Mouse (Mus musculus): Measurements from ENCODE around the gene Tmem120a. TPM values are rescaled to one million over a fixed set of nuclear protein-coding genes. Genes with fewer than 3 reads are reported as not detected.

The Tmem120a gene
- polyA plus RNA-seq (2015; fragmentation: Nextera tagmentation; extraction: Ambion mirVana), result 17.8 and 18.2 TPM in 2 replicates

DNA sequence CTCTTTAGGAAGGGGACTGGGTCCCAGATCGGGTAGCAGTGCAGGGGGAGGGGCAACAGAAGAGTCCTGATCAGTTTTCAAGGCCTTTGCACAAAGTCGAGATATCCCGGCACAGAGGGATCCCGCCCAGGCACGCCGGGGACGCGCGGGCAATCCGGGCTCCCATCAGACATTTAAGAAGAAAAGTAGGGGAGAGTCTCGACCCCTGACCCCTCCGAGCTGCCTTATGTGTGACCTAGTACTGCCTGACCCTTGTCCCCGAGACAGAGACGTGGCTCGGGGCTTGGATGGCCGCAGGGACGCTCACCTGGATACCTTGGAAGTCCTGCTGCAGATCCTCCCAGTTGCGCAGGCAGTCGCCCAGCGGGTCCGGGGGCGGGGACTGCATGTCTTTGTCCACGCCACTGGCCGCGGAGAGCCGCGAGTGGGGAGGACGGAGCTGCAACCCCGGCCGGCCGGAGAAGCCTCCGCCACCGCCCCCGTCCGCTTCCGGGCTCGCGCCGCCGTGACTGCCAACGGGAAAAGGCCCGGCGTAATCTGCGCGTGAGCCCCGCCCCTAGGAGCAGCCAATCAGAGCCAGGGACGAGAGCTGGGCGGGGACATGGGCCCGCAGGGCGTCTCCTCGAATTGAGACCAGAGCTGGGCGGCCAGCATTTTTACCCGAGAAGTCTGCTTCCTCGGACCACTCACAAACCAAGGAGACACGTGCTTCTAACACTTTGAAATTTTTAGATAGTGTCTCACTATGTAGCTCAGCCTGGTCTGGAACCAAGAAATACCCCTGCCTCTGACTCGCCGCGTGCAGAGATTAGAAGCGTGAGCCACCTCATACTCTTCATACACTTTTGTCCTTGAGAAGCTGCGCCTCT is at the start of gene Tmem120a:
TSS of gene Tmem120a (minus strand) at position 708 of the 869 bp plus-strand sequence.
- WGBS (ENCODE audit: insufficient replicate concordance), result under 1% methylated on average over 60 of the region's 60 CpGs
- Histone ChIP-seq H3K27ac (ENCODE audit: low read length) (no peak within 1 kb of the TSS), H3K4me1 (ENCODE audit: control insufficient read depth, low read depth, low read length) (peaks cover 18% of the 10 kb centered on the region), H3K27me3 (ENCODE audit: control insufficient read depth, insufficient read depth, low read depth, low read length) (no peaks in the 10 kb centered on the region; the same call in 1 of the 2 replicates), H3K4me2 (ENCODE audit: low read depth, low read length) (peak within 1 kb of the TSS; percentile 98), H3K9me3 (replicated peaks; ENCODE audit: control insufficient read depth, low read length) (no peaks in the 10 kb centered on the region; the same call in 1 of the 2 replicates), H3K36me3 (ENCODE audit: control insufficient read depth, insufficient read depth) (no peaks in the 10 kb centered on the region), H3K9ac (ENCODE audit: low read depth, low read length) (peak within 1 kb of the TSS; percentile 69), H3K4me3 (ENCODE audit: low read depth, low read length) (peak within 1 kb of the TSS; percentile 78)
- peak; percentile 97 for ATAC-seq (ENCODE audit: low read depth)

DNA sequence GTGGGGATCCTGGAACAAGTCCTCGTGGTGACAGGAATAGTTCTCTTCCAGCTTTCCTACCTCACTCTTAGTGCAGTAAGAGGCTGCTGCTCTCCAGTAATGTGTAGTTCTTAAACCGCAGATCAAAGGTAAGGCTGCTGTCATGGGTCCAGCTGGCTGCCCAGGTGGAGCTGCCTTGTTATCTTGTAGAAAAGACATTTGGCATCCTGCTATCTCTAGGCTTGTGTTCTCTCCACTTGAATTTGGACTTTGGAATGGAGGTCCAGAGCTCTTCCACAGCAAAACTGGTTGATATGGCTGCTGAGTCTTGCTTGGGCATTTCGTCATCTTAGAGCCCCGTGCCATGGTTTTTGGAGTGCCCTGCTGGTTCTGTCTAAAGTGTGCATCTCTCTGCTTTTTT is 38.7 kb upstream of the Tmem120a start:
- no peaks in the 10 kb centered on the region for H3K27me3 ChIP-seq (ENCODE audit: control insufficient read depth, insufficient read depth, low read depth, low read length)
- 76% methylated on average over 4 of the region's 4 CpGs for WGBS (ENCODE audit: insufficient replicate concordance)
- H3K9me3 ChIP-seq (replicated peaks; ENCODE audit: control insufficient read depth, low read length), result no peaks in the 10 kb centered on the region
- no peak for ATAC-seq (ENCODE audit: low read depth)
- H3K4me3 ChIP-seq (ENCODE audit: low read depth, low read length), result no peak overlapping the region
- no peak overlapping the region for H3K9ac ChIP-seq (ENCODE audit: low read depth, low read length)
- no peak overlapping the region for H3K4me2 ChIP-seq (ENCODE audit: low read depth, low read length)
- H3K36me3 ChIP-seq (ENCODE audit: control insufficient read depth, insufficient read depth), result peaks cover 46% of the 10 kb centered on the region
- peaks cover 31% of the 10 kb centered on the region for H3K4me1 ChIP-seq (ENCODE audit: control insufficient read depth, low read depth, low read length)
- no peak overlapping the region for H3K27ac ChIP-seq (ENCODE audit: low read length)

DNA sequence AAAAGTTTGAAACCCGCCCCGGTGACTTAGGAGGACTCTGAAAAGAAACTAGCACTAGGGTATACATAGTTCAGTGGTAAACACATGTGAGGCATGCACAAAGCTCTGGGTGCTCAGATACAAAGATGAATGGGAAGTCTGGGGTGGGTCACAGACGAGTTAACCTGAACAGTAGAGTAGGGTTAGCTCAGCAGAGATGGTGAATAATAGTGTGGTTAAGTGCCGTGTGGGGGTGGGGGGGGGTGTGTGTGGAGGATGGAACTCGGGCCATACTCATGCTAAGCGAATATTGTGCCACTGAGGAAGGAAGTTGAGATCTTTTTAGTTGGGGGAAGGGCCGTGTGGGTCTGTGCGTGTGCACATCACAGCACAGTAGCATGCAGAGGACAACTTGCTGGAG is 36.1 kb upstream of the Tmem120a start:
- H3K27me3 ChIP-seq (ENCODE audit: control insufficient read depth, insufficient read depth, low read depth, low read length), result no peaks in the 10 kb centered on the region
- H3K4me1 ChIP-seq (ENCODE audit: control insufficient read depth, low read depth, low read length), result peaks cover 42% of the 10 kb centered on the region
- no peak overlapping the region for H3K9ac ChIP-seq (ENCODE audit: low read depth, low read length)
- no peak overlapping the region for H3K4me3 ChIP-seq (ENCODE audit: low read depth, low read length)
- WGBS (ENCODE audit: insufficient replicate concordance), result 40% methylated on average over 8 of the region's 8 CpGs
- H3K9me3 ChIP-seq (replicated peaks; ENCODE audit: control insufficient read depth, low read length), result no peaks in the 10 kb centered on the region
- peak overlapping the region; percentile 83; the same call in 1 of the 2 replicates for H3K4me2 ChIP-seq (ENCODE audit: low read depth, low read length)
- peaks cover 25% of the 10 kb centered on the region for H3K36me3 ChIP-seq (ENCODE audit: control insufficient read depth, insufficient read depth)
- no peak for ATAC-seq (ENCODE audit: low read depth)
- no peak overlapping the region for H3K27ac ChIP-seq (ENCODE audit: low read length)

DNA sequence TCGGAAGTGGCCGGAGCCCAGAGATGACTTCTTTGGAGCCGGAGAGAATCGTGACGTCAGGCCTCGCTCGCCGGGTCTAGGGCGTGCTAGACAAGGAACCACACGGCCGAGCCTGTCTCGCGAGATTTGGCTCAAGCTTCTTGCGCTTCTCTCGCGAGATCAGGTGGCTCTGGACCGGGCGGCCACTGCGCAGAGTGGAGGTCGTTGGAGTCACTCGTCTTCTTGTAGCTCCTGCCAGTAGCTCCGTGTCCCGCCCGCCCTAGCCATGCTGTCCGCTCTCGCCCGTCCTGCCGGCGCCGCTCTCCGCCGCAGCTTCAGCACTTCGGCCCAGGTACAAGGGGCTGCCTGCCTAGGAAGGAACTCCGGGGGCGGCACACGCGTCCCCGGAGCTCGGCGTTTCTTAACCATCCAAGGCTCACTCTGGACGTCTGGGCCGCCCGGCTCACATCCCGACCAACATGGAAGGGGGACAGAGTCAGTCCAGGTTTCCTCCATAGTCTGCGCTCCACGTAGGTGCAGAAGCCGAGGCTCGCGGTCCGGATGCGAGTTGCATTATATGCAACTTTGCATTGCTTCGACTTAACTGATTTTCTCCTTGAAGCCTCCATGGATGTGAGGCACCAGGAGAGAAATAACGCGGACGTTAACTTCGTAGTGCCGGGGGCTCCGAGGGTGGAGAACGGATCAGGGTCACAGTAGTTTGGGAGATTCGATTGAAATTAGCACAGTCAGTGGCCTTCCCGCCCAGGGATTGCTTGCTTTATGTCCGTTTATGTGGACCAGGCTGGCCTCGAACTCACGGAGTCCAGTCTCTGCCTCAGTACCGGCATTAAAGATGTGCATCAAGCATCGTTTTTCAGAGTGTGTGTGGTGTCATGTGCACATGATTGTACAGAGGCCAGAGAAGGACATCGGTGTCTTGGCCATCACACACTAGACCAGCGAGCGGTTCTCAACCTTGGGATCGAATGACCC is 34.5 kb upstream of the Tmem120a start, which contains the start of gene Mdh2:
TSS of gene Mdh2 (plus strand) at position 10 of the 975 bp plus-strand sequence.
- Histone ChIP-seq H3K4me3 (ENCODE audit: low read depth, low read length) (peak within 1 kb of the TSS; percentile 98), H3K4me2 (ENCODE audit: low read depth, low read length) (peak within 1 kb of the TSS; percentile 94), H3K27ac (ENCODE audit: low read length) (peak within 1 kb of the TSS; percentile 95), H3K27me3 (ENCODE audit: control insufficient read depth, insufficient read depth, low read depth, low read length) (no peaks in the 10 kb centered on the region), H3K36me3 (ENCODE audit: control insufficient read depth, insufficient read depth) (peaks cover 14% of the 10 kb centered on the region), H3K9me3 (replicated peaks; ENCODE audit: control insufficient read depth, low read length) (no peaks in the 10 kb centered on the region), H3K9ac (ENCODE audit: low read depth, low read length) (peak within 1 kb of the TSS; percentile 99), H3K4me1 (ENCODE audit: control insufficient read depth, low read depth, low read length) (peaks cover 44% of the 10 kb centered on the region)
- ATAC-seq (ENCODE audit: low read depth), result peak; percentile 93
- under 1% methylated on average over 70 of the region's 70 CpGs for WGBS (ENCODE audit: insufficient replicate concordance)

DNA sequence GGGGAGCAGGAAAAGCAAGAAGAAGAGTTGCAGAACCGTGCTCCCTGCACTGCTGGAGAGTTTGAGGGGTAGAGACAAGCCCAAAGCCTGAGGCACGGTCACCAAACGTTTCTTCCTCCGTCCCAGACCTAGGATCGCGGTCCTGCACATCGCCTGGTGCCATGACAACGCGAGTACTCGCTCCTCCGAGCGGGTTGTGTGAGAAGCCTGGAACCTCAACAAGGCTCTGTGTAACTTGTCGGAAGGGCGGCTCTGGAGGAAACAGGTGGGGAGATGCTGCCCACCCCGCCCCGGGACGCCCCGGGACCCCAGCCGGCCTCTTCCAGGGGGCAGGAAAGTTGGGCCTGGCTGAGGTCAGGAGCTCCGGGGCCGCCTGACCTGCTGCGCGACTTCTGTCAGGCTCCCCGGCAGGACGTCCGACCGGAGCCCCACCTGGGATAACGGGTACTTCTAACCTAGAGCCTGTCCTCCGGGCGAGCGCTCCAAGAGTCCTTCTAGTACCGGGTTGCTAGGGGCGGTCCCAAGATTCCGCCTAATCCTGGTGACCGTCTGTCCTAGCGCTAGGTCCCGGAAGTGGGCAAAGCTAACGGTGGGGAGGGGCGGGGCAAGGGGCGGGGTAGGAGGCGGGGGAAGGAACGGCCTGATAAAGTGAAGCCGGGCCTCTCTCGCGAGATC is 33.7 kb upstream of the Tmem120a start, which contains the start of gene Styxl1:
TSS of gene Styxl1 (minus strand) at position 590 of the 675 bp plus-strand sequence.
- peaks cover 6% of the 10 kb centered on the region for H3K36me3 ChIP-seq (ENCODE audit: control insufficient read depth, insufficient read depth)
- peak within 1 kb of the TSS; percentile 98 for H3K4me3 ChIP-seq (ENCODE audit: low read depth, low read length)
- peak within 1 kb of the TSS; percentile 94 for H3K4me2 ChIP-seq (ENCODE audit: low read depth, low read length)
- peaks cover 42% of the 10 kb centered on the region for H3K4me1 ChIP-seq (ENCODE audit: control insufficient read depth, low read depth, low read length)
- no peaks in the 10 kb centered on the region for H3K27me3 ChIP-seq (ENCODE audit: control insufficient read depth, insufficient read depth, low read depth, low read length)
- peak within 1 kb of the TSS; percentile 95 for H3K27ac ChIP-seq (ENCODE audit: low read length)
- ATAC-seq (ENCODE audit: low read depth), result peak; percentile 3; the same call in 1 of the 2 replicates
- under 1% methylated on average over 45 of the region's 45 CpGs for WGBS (ENCODE audit: insufficient replicate concordance)
- H3K9ac ChIP-seq (ENCODE audit: low read depth, low read length), result peak within 1 kb of the TSS; percentile 99
- no peaks in the 10 kb centered on the region for H3K9me3 ChIP-seq (replicated peaks; ENCODE audit: control insufficient read depth, low read length)

DNA sequence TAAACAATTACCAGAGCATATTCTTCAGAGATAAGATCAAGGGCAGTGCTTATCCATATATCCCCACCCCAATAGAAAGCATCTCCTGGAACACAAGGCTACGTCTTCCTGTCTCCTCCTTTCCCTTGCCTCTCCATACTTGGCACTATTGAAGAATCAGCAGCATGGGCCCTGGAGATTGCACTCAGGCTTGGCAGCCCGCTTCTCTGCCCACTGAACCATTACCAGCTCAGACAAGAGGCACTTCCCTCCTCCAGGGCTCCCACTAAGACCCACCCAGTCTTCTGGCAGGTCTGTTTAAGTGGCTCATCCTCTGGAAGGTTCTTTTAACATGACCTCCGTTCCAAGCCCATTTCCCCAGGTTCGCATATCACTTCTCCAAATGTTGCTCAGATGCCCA is 32.3 kb upstream of the Tmem120a start:
- Histone ChIP-seq H3K9ac (ENCODE audit: low read depth, low read length) (no peak overlapping the region), H3K27me3 (ENCODE audit: control insufficient read depth, insufficient read depth, low read depth, low read length) (no peaks in the 10 kb centered on the region), H3K4me1 (ENCODE audit: control insufficient read depth, low read depth, low read length) (peaks cover 37% of the 10 kb centered on the region), H3K4me3 (ENCODE audit: low read depth, low read length) (no peak overlapping the region), H3K36me3 (ENCODE audit: control insufficient read depth, insufficient read depth) (no peaks in the 10 kb centered on the region), H3K4me2 (ENCODE audit: low read depth, low read length) (no peak overlapping the region), H3K9me3 (replicated peaks; ENCODE audit: control insufficient read depth, low read length) (no peaks in the 10 kb centered on the region), H3K27ac (ENCODE audit: low read length) (no peak overlapping the region)
- WGBS (ENCODE audit: insufficient replicate concordance), result 71% methylated on average over 4 of the region's 4 CpGs
- no peak for ATAC-seq (ENCODE audit: low read depth)

DNA sequence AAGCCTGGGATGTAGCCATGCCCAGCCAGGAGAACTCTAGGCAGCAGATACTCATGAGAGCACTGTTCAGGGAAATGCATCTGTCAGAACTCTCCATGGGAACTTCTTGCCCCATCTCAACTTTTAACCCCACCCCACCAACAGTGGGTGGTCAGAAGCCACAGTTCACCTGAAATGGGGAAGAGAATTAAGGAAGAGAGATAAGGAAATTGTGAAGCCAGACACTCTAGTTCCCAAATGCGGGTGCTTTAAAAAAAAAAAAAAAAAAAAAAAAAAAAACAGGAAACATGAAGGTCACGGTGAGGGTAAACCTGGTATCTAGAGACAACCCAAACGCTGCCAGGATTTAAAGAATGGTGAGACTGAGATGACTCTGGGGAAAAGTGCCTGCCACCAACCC is 28.3 kb upstream of the Tmem120a start:
- no peaks in the 10 kb centered on the region for H3K27me3 ChIP-seq (ENCODE audit: control insufficient read depth, insufficient read depth, low read depth, low read length)
- H3K4me1 ChIP-seq (ENCODE audit: control insufficient read depth, low read depth, low read length), result peaks cover 9% of the 10 kb centered on the region
- no peak overlapping the region for H3K4me3 ChIP-seq (ENCODE audit: low read depth, low read length)
- no peaks in the 10 kb centered on the region for H3K9me3 ChIP-seq (replicated peaks; ENCODE audit: control insufficient read depth, low read length)
- H3K9ac ChIP-seq (ENCODE audit: low read depth, low read length), result no peak overlapping the region
- H3K36me3 ChIP-seq (ENCODE audit: control insufficient read depth, insufficient read depth), result no peaks in the 10 kb centered on the region
- no peak for ATAC-seq (ENCODE audit: low read depth)
- H3K27ac ChIP-seq (ENCODE audit: low read length), result no peak overlapping the region
- 15% methylated on average over 3 of the region's 3 CpGs for WGBS (ENCODE audit: insufficient replicate concordance)
- no peak overlapping the region for H3K4me2 ChIP-seq (ENCODE audit: low read depth, low read length)

DNA sequence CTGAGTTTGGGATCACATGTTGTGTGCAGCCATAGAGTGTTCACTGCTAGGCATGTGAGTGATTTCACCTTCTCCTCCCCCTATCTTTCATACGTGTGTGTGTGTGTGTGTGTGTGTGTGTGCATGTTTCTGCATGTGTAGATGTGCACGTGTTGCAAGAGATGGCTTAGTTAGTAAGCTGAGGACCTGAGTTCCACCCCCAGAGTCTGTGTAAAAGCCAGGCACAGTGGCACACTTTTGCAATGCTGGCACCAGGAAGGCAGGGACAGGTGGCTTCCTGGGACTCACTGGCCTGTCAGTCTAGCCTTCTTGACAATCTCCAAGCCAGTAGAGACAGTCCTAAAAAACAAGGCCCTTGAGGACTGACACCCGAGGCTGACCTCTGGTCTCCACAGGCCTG is 20.7 kb upstream of the Tmem120a start:
- Histone ChIP-seq H3K4me2 (ENCODE audit: low read depth, low read length) (no peak overlapping the region), H3K27ac (ENCODE audit: low read length) (no peak overlapping the region), H3K36me3 (ENCODE audit: control insufficient read depth, insufficient read depth) (no peaks in the 10 kb centered on the region), H3K27me3 (ENCODE audit: control insufficient read depth, insufficient read depth, low read depth, low read length) (no peaks in the 10 kb centered on the region), H3K4me3 (ENCODE audit: low read depth, low read length) (no peak overlapping the region), H3K4me1 (ENCODE audit: control insufficient read depth, low read depth, low read length) (no peaks in the 10 kb centered on the region), H3K9me3 (replicated peaks; ENCODE audit: control insufficient read depth, low read length) (no peaks in the 10 kb centered on the region), H3K9ac (ENCODE audit: low read depth, low read length) (no peak overlapping the region)
- 36% methylated on average over 3 of the region's 3 CpGs for WGBS (ENCODE audit: insufficient replicate concordance)
- ATAC-seq (ENCODE audit: low read depth), result no peak

All from liver, embryonic 16.5 days (tissue).